Mouse (Mus musculus) heart, postnatal 4 days (tissue): ENCODE measurements around the gene Pimreg. TPM values are rescaled to one million over a fixed set of nuclear protein-coding genes. Genes with fewer than 3 reads are reported as not detected.

Experiments used
- DNase-seq: peaks from one replicate; pipeline ENCODE4 v3.0.0; 2021
- total RNA-seq, 2 experiments: library from RNA; stranded (reverse); gene quantifications; 2 replicates each; pipeline ENCODE4 v1.2.3; 2021

Pimreg gene
- total RNA-seq, 2 experiments from 2014 or later, result 30.5 to 38.3 TPM

DNA sequence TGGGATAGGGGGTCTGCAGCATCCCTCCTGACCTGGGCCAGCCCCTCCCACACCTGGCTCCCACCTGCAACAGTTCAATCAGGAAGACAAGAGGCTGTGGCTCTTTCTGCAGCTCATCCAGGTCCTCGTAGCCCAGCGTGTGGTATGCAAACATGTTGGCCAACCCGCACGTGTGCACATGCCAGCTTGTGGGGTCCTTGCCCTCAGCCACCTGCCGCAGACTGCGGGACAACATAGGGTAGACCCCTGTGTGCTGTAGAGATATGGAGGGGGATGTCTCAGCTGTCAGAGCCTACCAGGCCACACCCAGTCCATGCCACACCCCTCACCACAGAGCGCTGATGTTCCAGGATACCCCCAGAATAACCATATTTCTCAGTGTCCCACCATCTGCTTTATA is 10.5 kb upstream of the Pimreg start:
- no peak for DNase-seq

DNA sequence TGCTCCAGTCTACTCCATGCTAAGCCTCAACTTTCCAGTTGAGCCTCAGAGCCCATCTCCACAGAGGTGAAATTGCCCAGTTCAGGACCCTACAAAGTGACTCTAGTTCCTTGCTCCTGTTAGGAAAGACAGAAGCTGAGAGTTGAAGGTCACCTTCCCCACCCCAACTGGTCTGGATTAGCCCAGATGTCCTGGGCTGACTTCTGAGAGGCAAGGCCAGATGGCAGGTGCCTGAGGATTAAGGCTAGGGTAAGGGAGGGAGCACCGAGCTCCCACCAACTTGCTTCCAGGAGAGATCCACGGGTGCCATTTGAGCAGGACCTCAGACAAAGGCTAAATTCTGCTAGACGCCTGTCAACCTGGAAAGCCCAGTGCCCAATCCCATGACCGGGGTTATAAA is 9.7 kb upstream of the Pimreg start:
- DNase-seq, result no peak

DNA sequence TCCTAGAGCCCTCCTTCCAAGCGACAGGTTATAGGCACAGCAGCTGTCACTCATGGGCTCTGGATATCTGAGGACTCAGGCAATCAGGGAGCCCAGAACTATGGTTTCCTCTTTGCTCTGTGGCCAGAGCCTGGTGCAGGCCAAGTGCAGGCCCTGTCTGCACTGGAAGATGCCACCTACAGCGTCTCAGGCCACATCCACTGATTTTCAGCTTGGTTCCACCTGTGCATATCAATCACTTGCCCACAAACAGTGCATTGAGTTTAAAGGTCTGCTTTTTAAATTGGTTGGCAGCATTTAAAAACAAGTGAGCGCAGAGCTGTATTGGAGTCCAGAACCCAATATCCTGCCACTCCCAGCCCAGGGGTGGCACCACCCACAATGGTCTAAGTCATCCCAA is 9.2 kb upstream of the Pimreg start:
- DNase-seq, result no peak

DNA sequence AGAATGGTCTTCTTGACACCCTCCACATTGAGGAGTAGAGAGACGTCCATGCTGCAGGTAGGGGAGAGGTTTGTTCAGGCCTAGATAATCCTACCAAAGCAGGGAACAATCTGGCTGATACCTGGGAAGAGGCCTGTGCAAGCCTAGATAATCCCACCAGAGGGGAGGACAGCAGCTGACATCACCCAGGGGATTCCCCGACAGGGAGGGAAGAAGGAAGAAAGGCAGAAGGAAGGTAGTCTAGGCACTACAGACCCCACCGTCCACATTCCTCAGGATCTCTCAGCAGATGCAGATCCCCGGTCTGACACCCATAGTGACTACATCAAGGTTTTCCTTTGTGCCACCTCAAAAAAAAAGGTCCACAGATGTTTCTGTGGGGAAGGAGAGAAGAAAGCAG is 4.4 kb upstream of the Pimreg start, which contains the start of gene Aipl1:
Gene Aipl1 (minus strand): TSS at position 101 of the 400 bp plus-strand sequence.
- DNase-seq, result no peak

DNA sequence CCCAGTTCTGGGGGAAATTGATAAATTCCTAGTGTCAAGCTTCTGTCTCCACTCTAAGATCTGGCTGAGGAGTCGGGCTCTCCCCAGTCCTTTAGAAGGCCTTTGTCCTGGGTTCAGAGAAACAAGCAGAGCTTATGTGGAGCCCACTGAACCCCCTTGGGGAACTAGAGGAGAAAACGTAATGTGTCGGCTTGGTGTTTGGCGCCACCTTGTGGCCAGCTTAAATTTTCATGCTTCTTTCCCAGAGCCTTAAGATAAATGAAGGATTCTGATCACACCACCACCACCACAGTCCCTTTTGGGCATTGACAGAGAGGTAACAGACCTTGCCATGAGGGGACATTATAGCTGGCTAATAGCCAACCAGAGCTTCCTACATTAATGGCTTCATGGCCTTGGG is 3.8 kb upstream of the Pimreg start:
- DNase-seq, result peak; percentile 83

DNA sequence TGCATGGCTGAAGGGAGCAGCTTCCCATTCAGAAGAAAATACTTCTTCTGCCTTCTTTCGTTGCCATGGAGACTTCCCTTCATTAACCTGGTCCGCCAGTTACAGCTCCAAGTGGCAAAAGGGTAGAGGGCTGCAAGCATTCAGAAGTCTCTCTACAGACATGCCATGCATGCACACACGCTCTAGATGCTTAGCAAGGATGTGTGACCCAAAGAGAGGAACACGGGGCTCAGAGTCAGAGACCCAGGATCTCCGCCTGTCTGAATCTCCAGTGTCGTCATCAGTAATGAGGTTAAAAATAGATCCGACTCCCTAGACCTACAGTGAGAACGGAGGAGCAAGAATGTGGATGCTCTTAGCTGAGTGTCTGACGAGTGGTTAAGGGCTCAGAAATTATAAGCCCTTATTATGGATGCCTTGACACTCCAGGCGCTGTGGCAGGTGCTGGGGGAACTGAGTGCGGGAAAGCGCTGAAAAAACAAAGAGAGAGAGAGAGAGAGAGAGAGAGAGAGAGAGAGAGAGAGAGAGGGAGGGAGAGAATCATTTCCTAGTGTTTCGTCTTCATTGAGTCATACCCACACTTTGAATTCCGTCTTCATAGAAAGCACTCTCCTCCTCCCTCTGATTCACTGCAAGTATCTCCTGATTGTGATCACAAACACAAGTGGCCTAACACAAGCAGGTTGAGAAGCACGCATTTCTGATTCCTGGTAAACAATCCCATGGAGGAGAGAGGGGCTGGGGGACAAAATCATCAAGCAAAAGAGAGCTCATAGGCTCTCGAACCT is 2.0 kb upstream of the Pimreg start:
- no peak for DNase-seq

DNA sequence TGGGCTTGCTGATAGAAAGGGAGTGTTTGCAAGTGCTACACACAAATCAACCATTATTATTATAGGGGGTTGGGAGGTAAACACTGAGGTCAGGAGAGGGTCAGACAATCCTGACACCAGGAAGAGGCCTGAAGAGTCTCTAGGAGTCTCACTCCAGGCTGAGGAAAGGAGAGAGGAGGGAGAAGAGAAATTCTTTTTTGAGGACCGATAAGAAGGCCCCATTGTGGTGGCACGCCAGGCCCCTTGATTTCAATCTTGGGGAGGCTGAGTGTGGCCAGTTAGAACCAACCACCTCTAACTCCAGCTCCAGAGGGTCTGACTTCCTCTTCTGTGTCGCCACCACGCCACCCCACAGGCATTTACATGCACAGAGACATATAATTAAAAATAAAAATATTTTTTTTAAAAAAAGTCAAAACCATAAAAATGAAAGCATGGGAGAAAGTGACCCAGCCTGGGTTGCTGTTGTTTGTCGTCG is 503 bp upstream of the Pimreg start:
- DNase-seq, result no peak

DNA sequence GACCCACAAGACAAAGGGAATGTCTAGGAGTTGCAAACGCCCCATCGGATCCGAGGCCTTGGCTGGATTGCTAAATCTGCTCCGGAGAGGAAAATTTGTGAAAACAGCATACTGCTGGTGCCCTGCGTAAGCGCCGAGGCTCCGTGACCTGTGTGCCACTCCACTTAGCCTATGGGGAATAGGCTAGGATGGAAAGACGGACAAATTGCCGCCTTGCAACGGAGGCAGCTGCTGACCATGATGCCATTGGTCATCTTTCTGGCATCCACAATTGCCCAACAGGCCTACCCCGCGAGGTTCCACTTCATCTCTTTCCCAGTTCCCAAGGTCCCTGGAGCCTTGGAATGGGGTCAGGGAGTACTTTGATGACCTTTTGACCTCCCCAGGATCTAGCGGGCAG is 799 bp downstream of the Pimreg start:
- no peak for DNase-seq

DNA sequence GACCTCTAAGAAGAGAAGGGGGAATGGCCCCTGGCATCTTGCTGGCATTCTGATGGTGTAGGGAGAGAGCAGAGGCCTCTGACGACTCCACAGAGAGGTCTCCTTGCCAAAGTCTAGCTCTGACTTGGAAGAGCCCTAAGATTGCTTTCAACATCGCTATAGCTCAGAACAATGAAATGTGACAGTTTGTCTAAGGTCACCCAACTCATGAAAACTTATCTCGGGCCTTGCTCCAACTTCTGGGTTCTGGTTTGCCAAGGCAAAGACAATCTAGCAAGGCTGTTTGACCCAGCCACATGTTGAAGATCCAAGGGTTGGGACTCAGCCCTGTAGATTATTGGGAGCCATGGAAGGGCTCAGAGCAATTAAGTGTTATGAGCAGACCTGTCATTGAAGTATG is 2.4 kb downstream of the Pimreg start:
- no peak for DNase-seq

DNA sequence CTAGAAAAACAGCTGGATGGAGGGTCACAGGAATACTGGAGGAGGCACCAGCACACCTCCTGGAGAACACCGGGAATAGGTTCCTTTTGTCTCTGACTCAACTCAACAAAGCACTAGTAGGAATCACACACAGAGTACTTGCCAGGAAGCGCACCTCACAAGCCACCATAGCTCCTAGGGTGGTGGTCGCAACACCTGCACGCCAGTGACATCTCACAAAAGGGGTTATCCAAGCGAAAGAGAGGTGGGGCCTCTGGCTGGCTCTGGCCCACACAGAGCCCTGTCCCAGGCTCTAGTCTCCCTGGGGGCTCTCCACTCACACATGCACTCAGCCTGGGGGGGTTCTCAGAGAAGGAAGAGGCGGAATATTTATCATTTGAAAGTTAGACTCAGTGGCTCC is 6.9 kb downstream of the Pimreg start:
- no peak for DNase-seq

DNA sequence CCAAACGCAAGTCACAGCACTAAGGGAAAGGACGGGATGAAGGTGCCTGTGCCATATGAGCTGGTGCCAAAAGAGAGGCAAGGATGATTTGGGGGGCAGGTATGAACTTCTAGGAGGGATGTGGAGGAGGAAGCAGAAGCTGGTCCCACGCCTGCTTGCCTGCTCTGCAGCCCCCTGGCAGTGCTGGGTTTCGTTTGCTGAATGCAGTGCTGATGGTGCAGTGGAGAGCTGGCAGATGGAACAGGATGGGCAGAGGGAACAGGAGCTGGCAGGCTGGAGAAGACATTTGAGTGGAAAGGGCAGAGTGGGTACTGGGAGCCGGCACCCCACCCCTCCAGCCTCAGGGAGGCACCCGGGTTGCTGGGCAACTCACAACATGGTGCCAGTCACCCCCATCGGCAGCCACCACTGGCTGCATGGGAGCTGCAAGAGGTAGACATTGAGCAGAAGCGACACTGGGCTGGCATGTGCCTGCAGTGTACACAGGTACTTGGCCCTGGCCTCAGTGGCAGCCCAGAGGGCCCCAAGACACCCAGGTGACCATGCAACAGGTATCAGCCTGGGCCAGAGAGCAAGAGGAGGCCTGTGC is 7.4 kb downstream of the Pimreg start:
- DNase-seq, result no peak

DNA sequence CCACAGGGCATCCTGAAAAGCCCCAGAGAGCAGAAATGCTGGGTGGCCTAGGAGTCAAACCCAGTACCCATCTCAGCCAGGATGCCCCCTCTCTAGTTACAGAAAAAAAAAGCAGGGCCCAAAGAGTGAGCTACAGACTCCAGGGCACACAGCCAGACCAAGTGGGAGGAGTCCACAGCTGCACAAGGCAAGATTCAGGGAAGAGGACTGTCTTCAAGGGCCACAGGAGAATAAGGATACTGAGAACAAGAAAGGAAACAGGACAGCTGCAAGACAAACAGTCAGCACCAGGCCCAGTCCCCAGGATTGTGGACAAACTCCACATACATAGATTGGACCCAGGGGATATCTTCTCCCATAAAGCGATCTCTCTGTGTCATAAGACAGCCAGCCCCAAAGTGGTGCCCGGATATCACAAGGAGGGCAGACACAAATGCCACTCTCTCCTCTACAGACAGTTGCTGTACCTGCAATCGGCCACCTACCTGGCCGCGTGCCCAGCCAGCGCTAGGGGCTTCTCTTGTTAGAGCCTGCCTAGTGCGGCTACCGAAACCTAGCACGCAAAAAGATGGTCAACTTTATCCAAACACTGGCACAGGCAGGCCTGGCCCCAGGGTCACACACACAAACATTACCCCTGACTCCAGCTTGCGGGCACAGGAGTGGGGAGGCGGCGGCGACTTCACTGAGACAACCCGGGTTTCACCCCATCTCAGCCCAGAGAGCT is 8.5 kb downstream of the Pimreg start:
- DNase-seq, result no peak

DNA sequence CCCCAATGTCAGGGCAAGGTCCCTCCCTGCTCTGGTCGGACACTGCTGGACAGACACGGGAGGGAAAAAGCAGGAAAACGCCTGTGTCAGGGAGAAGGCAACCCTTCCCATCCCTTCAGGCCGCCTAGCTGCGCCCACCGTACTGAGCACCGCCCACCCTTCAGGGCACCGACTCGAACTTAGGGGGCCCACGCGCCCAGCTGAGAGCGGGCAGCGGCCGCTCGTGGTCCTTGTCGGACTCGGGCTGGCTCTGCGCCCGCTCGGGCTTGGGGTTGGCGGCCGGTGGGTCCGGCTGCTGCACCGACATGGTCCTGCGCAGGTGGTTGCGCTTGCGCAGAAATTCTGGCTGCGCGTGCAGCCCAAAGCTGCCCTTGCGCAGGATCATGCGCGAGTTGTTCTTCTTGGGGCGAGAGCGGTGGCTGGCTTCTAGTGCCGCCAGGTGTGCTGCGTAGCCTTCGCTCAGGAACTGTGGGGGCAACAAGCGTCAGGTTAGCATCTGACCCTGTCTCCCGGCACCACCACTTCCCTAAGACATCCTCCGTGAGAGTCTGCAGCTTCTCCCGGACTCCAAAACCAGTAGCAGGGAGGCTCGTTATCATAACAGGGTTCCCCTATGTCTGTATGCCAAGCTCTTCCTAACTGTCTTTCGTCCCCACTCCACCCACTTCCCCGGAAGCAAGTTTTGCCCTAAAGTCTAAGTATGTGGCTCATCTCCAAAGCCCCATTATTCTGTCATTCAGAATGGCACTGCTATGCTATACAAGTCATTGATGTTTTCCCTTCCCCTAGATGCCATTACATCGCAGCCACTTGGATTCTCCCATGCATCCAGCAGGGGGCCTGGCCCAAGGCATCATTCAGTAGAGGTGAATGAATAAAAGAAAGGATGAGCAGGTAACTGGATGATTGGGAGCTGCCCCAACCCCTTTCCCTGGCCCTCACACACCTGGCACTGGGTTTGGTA is 9.3 kb downstream of the Pimreg start:
- peak; percentile 47 for DNase-seq

DNA sequence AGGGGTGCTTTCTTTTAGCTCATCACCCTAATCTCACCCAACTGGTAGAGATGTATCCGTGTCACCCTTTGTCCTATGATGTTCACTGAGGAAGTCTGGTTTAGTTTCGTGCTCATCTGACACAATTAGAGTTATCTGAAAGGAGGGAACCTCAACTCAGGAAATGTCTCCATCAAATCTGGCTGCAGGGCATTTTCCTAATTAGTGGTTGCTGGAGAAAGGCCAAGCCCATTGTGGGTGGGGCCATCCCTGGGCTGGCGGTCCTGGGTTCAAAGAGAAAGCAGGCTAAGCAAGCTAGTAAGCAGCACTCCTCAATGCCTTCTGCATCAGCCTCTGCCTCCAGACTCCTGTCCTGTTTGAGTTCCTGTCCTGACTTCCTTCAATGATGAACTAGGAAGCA is 10.4 kb downstream of the Pimreg start:
- DNase-seq, result no peak

DNA sequence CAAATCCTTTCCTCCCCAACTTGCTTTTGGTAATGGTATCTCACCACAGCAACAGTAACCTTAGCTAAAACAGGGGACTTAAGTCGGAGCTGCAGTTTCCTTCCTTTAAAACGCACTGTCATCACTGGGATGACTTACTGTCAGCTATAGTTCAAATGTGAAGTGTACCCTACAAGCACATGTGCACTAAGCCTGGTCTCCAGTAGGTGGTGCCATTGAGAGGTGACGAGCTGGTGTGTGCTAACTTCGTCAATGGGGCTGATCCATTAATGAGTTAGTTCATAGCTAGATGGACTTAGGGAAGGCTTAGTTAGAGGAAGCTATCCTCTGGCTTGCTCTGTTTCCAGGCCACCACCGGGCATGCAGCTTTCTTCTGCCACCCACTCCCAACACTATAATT is 10.8 kb downstream of the Pimreg start:
- peak; percentile 87 for DNase-seq

DNA sequence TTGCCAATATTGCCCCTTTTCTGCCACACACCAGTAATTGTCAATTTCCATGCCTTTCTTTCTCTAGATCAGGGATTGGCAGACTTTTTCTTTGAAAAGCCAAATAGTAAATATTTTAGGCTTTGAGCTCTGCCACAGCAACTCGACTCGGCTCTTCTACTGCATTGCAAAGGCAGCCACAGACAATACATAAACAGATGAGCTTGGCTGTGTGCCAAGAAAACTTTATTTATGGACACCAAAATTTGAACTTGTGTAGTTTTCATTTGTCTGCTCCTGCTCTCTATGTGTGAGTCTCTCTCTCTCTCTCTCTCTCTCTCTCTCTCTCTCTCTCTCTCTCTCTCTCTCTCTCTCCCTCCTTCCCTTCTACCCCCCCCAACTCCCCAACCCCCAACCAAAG is 13.3 kb downstream of the Pimreg start:
- no peak for DNase-seq

DNA sequence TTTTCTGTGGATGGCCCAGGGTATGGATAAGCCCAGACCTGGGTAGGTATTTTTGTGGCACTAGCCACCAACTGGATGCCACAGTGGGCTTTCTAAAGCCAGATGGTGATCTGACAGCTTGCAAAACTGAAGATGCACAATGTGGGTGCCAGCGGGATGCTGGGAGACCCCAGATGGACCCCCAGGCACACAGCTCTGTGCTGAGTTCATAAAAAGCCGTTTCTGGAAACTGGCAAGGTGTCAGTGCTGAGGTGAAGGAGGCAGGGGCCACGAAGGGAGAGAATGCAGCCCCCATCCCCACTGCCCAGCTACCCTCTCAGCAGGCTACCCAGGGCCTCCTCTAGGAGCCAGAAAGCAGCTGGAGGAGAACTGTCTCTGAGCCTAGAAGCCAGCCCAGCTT is 15.3 kb downstream of the Pimreg start:
- DNase-seq, result no peak

DNA sequence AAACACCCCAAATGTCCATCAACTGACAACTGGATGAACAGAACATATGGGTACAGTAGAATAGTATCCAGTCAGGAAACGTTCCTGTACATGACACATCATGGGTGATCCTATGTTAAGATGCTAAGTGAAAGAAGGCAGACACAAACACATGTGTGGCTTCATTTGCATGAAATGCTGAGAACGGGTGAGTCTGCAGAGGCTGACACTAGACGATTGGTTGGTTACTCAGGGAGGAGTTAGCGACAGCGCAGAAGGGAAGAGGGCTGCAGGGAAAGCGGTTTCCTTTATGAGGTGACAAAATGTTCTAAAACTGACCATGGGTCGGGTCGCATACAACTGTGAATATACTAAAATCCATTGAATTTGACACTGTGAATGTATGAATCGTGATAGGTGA is 18.6 kb downstream of the Pimreg start:
- no peak for DNase-seq

DNA sequence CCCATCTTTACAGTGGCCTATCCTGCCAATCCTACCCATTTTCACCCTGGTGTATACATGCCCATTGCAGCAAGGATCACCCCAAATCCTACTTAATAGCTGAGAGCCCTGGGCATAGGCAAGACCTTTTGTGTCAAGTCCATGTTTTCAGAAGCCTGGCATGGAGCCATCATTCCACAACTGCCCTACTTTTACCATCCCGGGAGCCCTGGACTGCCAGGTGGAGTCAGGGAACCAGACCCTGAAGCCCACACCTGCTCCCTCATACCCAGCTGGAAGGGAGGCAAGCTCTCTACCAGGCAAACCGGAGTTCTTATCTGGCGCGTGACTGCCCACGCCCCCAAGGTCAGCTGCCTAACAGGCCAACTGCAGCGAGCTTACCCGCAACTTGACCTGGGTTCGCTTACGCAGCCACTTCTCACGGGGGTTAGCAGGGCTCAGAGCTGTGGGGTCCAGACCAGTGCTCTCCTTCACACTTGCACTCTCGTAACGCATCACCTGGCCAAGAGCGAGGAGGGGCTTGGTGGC is 19.3 kb downstream of the Pimreg start:
- DNase-seq, result no peak

DNA sequence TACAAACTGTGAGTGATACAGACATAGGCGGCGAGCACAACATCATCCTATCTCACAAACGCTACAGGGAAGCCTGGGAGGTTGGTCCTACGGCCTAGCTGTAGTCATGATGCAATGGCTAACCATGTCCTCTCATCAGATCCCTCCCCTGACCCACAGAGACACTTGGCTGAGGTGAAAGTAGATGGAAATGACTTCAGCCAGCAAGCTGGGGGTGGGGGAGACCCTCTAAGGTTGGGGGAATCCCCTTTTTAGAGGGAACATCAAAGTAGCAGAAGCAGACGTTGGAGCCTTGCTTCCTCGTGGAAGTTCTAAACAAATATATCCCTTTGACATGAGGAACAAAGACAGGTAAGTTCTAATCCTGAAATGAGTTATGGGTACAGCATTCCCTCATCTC is 22.6 kb downstream of the Pimreg start:
- no peak for DNase-seq

DNA sequence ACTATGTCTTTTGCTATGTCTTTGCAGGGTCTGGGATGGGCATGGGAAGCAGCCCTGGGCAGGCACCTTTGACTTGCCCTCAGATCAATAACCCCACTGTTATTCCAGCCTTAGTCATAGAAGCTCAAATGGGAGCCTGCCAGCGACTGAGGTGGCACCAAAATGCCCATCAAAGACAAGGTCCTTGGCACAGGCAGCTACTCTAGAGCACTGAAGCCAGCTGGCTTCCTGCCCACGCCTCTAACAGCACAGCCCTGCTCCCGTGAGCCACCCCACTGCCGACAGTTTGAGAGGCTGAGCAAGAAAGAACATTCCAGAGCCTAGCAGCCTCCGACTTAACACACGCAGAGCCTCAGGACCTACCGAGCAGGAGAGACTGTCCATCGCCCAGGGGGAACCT is 23.3 kb downstream of the Pimreg start:
- peak; percentile 69 for DNase-seq

DNA sequence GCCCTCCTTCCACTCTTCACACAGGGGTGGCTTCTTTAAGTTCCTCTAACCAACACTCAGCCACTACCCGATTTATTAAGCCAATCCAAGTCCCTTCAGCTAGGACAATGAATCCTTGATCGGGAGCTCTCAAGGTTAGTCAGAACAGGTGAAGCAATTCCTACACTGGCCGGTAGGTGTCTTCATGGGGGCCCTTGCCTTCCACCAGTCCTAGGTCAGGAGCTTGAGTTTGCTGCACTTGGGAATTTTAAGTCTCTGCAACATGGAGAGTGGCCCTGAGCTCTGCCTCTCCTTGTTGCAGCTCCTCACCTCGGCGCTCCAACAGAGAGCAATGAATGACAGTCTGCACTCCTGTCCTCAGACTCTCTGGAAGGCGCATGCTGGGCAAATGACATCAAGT is 24.5 kb downstream of the Pimreg start:
- peak; percentile 42 for DNase-seq
